Mouse (Mus musculus) megakaryocyte, embryonic 14.5 days (primary cell): Measurements from ENCODE around the gene Nacc2.

Experiments
- FLI1 ChIP-seq: IDR thresholded peaks from 2 replicates; pipeline ENCODE4 v1.6.1; 2012; ENCODE audit warnings: low read length, inconsistent platforms, mixed read lengths
- GATA1 ChIP-seq: IDR thresholded peaks from 3 replicates; pipeline ENCODE4 v1.6.1; 2012; ENCODE audit warnings: mixed read lengths, low read length, inconsistent platforms, borderline replicate concordance

DNA sequence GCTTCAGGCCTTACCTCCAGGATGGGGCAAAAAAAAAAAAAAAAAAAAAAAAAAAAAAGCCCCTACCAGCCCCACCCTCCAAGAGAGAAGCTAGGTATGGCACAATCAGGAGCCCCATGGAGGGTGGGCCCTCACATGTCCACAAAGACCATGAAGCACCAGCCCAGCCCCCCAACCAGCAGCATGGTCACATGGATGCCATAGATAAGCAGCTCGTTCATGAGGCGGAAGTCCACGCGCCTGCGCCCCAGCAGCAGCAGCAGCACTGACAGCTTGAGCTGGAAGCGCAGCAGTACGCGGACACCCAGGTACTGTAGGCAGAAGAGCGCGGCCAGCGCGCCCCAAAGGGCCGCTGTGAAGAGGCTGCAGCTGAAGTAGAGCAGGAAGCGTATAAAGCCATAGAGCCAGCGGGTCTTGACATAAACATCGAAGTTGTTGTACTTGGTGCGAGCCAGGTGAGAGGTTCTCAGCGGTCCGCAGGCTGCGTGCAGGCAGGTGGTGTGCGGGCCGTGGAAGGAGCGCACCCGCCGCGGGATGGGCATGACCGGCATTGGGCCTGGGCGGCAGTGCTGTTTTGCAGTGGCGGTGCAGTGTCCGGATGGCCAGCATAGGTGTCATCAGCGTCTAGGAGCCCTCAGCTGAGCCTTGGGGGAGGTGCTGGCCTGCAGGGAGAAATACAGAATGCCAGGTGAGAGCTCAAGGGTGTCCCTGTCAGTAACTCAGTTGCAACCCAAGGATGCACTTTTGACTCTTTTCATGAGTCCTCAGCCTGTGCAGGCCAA is 15.4 kb upstream of the Nacc2 start:
- TF ChIP-seq GATA1 (no peak), FLI1 (no peak)
